Mouse (Mus musculus): ENCODE measurements around the gene Hspa1b. TPM values are rescaled to one million over a fixed set of nuclear protein-coding genes. Genes with fewer than 3 reads are reported as not detected.
"Not testable (repeated sequence)": the region's sequence is repeated elsewhere in the genome, so short reads cannot be mapped to it uniquely, and the experiment has no call there.

Gene Hspa1b
- polyA plus RNA-seq, 1 experiment from 2014 or later = not detected

DNA sequence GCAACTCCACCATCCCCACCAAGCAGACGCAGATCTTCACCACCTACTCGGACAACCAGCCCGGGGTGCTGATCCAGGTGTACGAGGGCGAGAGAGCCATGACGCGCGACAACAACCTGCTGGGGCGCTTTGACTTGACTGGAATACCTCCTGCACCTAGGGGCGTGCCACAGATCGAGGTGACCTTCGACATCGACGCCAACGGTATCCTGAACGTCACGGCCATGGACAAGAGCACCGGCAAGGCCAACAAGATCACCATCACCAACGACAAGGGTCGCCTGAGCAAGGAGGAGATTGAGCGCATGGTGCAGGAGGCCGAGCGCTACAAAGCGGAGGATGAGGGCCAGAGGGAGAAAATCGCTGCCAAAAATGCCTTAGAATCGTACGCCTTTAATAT is 19.2 kb upstream of the Hspa1b start:
- H3K27me3 ChIP-seq = peaks cover 10% of the 10 kb centered on the region; the same call in 1 of the 2 replicates
- 89% methylated on average over 27 of the region's 27 CpGs for WGBS
- H3K9me3 ChIP-seq = no peaks in the 10 kb centered on the region
- H3K4me1 ChIP-seq = peaks cover 18% of the 10 kb centered on the region
- ATAC-seq (ENCODE audit: low FRiP score, low read depth) = no peak
- H3K27ac ChIP-seq (replicated peaks) = no peak overlapping the region
- H3K4me3 ChIP-seq = no peak overlapping the region
- H3K36me3 ChIP-seq = no peaks in the 10 kb centered on the region
- no peak overlapping the region for H3K9ac ChIP-seq (replicated peaks)
- no peak overlapping the region for H3K4me2 ChIP-seq (replicated peaks)

DNA sequence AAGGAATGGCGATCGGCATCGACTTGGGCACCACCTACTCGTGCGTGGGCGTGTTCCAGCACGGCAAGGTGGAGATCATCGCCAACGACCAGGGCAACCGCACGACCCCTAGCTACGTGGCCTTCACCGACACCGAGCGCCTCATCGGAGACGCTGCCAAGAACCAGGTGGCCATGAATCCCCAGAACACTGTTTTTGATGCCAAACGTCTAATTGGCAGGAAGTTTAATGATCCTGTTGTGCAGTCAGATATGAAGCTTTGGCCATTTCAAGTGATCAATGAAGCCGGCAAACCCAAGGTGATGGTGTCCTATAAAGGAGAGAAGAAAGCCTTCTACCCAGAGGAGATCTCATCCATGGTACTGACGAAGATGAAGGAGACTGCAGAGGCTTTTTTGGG is 18.0 kb upstream of the Hspa1b start:
- Histone ChIP-seq H3K4me1 (peaks cover 13% of the 10 kb centered on the region), H3K9me3 (no peaks in the 10 kb centered on the region), H3K27ac (replicated peaks) (no peak overlapping the region), H3K36me3 (no peaks in the 10 kb centered on the region), H3K4me3 (no peak overlapping the region), H3K4me2 (replicated peaks) (no peak overlapping the region), H3K27me3 (peaks cover 18% of the 10 kb centered on the region; the same call in 1 of the 2 replicates), H3K9ac (replicated peaks) (no peak overlapping the region)
- WGBS = 95% methylated on average over 20 of the region's 20 CpGs
- ATAC-seq (ENCODE audit: low FRiP score, low read depth) = no peak

DNA sequence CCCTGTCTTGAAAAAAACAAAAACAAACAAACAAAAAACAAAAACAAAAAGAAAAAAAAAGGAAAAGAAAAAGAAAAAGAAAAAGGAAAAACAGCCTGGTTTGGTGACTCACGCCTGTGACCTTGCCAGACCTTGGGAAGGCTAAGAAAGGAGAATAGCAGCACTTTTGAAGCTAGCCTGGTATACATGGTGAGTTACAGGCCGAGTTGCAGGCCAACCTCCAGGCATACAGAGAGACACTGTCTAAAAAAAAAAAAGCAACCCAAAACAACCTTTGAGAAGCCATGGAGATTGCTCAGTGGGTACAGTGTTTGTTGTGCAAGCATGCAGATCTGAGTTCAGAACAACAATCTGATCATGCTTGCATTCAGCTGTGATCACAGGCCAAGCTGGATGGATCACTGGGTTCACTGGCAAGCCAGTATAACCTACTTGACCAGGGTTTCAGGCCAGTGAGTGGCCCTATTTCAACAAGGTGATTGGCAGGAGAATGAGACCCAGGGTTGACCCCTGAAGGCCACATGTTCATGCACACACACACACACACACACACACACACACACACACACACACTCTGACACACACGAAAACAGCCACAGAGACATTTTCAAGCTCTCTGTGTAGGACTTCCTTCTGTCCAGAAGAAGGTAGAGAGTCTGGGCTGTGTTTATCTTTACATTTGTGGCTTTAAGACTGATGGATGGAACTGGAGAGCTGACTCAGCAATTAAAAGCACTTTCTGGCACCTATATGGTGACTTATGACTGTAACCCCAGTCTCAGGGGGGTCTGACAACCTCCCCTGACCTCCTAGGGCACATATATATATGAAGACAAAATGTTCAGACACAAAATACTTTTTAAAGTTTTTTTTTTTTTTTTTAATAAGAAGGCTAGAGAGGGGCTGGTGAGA is 16.8 kb upstream of the Hspa1b start:
- Histone ChIP-seq H3K27me3 (peaks cover 18% of the 10 kb centered on the region; the same call in 1 of the 2 replicates), H3K4me3 (no peak overlapping the region), H3K4me1 (peaks cover 9% of the 10 kb centered on the region), H3K9ac (replicated peaks) (no peak overlapping the region), H3K36me3 (no peaks in the 10 kb centered on the region), H3K4me2 (replicated peaks) (no peak overlapping the region), H3K27ac (replicated peaks) (no peak overlapping the region), H3K9me3 (no peaks in the 10 kb centered on the region)
- 84% methylated on average over 3 of the region's 3 CpGs for WGBS
- no peak for ATAC-seq (ENCODE audit: low FRiP score, low read depth)

DNA sequence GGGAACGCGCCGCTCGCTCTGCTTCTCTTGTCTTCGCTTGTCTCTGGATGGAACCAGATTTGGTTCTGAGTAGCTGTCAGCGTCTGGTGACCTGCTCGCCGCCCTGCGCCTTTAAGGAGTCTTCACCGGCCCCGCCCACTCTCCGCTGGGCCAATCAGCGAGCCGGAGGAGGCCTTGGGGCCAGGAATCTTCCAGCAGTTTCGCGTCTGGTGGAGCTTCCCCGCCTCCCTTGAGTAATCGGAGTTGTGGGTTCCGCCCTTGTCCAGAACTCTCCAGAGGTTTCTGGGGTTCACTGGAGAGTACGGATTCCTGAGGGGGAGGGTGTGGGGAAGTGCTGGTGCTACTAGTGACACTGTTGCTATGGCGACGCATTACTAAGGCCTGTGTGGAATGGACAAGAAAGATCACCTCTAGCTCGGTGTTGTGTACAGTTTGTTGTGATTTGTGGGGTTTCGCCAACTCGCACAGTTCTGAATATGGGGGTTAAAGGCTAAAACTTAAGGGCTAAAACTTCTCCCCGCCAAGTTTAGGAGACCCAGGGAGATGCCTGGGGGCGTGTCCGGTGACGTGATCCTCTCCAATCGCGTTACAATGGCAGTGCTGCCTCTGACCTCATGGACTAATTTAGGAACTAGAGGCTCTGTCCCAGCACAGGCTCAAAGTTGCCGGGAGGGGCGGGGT is 13.2 kb upstream of the Hspa1b start, which contains the start of the genes Hspa1a and Hspa1l:
Hspa1a (minus strand) TSS at position 88 of the 681 bp plus-strand sequence.
Hspa1l (plus strand) TSS at position 635 of the 681 bp plus-strand sequence.
- H3K4me1 ChIP-seq; H3K27ac ChIP-seq (replicated peaks); H3K36me3 ChIP-seq; H3K9me3 ChIP-seq: not testable (repeated sequence)
- H3K4me3 ChIP-seq = peak within 1 kb of the TSS; percentile 35
- under 1% methylated on average over 31 of the region's 33 CpGs for WGBS
- peak within 1 kb of the TSS; percentile 41; the same call in 1 of the 2 replicates for H3K9ac ChIP-seq (replicated peaks)
- H3K27me3 ChIP-seq = peaks cover 45% of the 10 kb centered on the region
- peak; percentile 92 for ATAC-seq (ENCODE audit: low FRiP score, low read depth)
- peak within 1 kb of the TSS; percentile 60 for H3K4me2 ChIP-seq (replicated peaks)

DNA sequence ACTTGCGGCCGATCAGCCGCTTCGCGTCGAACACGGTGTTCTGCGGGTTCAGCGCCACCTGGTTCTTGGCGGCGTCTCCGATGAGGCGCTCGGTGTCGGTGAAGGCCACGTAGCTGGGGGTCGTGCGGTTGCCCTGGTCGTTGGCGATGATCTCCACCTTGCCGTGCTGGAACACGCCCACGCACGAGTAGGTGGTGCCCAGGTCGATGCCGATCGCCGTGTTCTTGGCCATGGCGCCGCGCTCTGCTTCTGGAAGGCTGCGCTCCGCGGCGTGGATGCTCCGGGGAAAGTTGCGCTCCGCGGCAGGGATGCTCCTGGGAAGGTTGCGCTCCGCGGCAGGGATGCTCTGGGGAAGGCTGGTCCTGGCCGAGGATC is 12.6 kb upstream of the Hspa1b start:
- WGBS = under 1% methylated on average over 22 of the region's 43 CpGs
- 0 out of 2 replicates have a peak overlapping the region, but pooled peaks have one; percentile 41 for H3K9ac ChIP-seq (replicated peaks)
- peak; percentile 60 for ATAC-seq (ENCODE audit: low FRiP score, low read depth)

DNA sequence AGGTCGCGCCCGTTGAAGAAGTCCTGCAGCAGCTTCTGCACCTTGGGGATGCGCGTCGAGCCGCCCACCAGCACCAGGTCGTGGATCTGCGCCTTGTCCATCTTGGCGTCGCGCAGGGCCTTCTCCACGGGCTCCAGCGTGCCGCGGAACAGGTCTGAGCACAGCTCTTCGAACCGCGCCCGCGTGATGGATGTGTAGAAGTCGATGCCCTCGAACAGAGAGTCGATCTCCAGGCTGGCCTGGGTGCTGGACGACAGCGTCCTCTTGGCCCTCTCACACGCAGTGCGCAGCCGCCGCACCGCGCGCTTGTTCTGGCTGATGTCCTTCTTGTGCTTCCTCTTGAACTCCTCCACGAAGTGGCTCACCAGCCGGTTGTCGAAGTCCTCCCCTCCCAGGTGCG is 11.8 kb upstream of the Hspa1b start:
- H3K36me3 ChIP-seq; H3K4me3 ChIP-seq; H3K9me3 ChIP-seq; H3K4me2 ChIP-seq (replicated peaks); H3K27ac ChIP-seq (replicated peaks); ATAC-seq (ENCODE audit: low FRiP score, low read depth); H3K4me1 ChIP-seq; H3K9ac ChIP-seq (replicated peaks): not testable (repeated sequence)
- H3K27me3 ChIP-seq = peaks cover 50% of the 10 kb centered on the region
- WGBS = 38% methylated on average over 27 of the region's 37 CpGs

More for the DNA sequence above, 12.6 kb upstream of the Hspa1b start:
- H3K4me2 ChIP-seq (replicated peaks) = peak overlapping the region; percentile 60
- H3K9me3 ChIP-seq; H3K36me3 ChIP-seq; H3K27ac ChIP-seq (replicated peaks); H3K4me1 ChIP-seq: not testable (repeated sequence)
- H3K27me3 ChIP-seq = peaks cover 50% of the 10 kb centered on the region
- peak overlapping the region; percentile 35 for H3K4me3 ChIP-seq

DNA sequence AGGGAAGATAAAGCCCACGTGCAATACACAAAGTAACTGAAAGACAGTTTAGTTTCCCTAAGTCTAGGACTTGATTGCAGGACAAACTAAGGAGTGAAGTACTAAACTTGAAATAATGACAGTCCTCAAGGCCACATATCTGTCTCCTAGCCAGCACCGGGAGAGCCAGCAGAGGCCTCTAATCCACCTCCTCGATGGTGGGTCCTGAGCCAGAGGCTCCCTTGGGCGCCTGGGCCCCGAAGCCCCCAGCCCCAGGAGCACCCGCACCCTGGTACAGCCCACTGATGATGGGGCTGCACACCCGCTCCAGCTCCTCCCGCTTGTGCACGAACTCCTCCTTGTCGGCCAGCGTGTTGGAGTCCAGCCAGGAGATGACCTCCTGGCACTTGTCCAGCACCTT is 10.8 kb upstream of the Hspa1b start, which contains the start of gene Gm20481:
Gm20481 (plus strand) TSS at position 91 of the 400 bp plus-strand sequence.
- not testable (repeated sequence) for ATAC-seq (ENCODE audit: low FRiP score, low read depth); H3K36me3 ChIP-seq; H3K4me2 ChIP-seq (replicated peaks); H3K9me3 ChIP-seq; H3K4me3 ChIP-seq; H3K9ac ChIP-seq (replicated peaks); H3K27ac ChIP-seq (replicated peaks); H3K4me1 ChIP-seq
- WGBS = 67% methylated on average over 7 of the region's 11 CpGs
- H3K27me3 ChIP-seq = peaks cover 53% of the 10 kb centered on the region

DNA sequence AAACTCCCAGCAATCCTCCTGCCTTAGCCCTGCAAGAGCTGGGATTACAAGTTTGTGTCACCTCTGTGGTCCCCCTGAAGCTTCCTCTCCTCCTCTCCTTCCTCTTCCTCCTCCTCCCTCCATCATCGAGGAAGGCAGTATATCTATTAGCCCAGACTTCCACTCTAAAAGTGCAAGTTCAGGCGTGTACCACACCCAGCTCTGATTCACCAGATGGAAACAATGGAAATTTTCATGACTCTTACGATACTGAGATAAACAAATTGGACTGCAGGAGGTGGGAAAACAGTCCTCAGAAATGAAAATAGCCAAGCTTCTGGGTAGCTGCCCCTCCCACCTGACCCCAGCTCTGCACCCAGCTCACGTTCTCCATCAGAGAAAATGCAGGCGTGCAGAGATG is 6.6 kb upstream of the Hspa1b start:
- H3K27ac ChIP-seq (replicated peaks) = no peak overlapping the region
- peaks cover 64% of the 10 kb centered on the region for H3K27me3 ChIP-seq
- H3K9me3 ChIP-seq = no peaks in the 10 kb centered on the region
- no peak for ATAC-seq (ENCODE audit: low FRiP score, low read depth)
- no peak overlapping the region for H3K9ac ChIP-seq (replicated peaks)
- 82% methylated on average over 5 of the region's 5 CpGs for WGBS
- H3K4me3 ChIP-seq = no peak overlapping the region
- no peaks in the 10 kb centered on the region for H3K4me1 ChIP-seq
- no peaks in the 10 kb centered on the region for H3K36me3 ChIP-seq
- no peak overlapping the region for H3K4me2 ChIP-seq (replicated peaks)

DNA sequence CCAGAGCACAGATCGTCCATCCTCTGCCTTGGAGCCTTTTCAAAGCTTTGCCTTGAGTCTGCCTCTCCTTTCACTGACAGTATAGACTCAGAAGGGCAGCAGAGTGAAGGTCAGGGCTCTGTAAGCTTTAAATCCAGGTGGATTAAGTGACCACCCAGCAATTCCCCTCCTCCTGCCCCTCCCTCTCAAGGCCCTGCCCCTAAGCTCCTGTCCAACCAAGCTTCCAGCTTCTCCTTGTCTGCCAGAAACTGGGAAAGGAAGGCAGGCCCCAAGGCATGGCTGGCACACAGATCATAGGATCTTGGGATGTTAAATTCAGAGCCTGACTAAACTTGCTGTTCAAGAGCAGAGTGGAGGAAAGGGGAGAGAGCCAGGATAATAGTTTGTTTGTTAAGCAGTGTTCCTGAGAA is 5.6 kb upstream of the Hspa1b start:
- H3K9ac ChIP-seq (replicated peaks) = no peak overlapping the region
- no peak overlapping the region for H3K4me3 ChIP-seq
- H3K4me2 ChIP-seq (replicated peaks) = no peak overlapping the region
- 5% methylated on average over 1 of the region's 1 CpGs for WGBS
- no peak overlapping the region for H3K27ac ChIP-seq (replicated peaks)
- peaks cover 68% of the 10 kb centered on the region for H3K27me3 ChIP-seq
- H3K4me1 ChIP-seq = peaks cover 7% of the 10 kb centered on the region
- H3K9me3 ChIP-seq = no peaks in the 10 kb centered on the region
- ATAC-seq (ENCODE audit: low FRiP score, low read depth) = no peak
- H3K36me3 ChIP-seq = no peaks in the 10 kb centered on the region

DNA sequence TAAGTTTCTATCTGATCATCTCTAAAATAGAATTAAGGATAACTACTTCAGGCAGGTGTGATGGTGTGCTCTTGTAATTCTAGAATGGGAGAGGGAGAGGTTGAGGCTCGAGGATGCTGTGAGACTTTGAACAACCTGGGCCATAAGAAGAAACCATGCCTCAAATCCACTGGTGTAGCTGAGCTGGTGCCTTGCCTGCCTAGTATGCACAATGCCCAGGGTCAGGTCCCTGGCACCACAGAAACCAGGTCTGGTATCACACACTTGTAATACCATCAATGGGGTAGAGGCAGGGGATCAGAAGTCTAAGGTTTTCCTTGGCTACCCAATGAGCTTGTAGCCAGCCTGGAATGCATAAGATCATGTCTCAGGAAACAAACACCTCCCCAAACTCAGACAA is 3.8 kb upstream of the Hspa1b start:
- no peaks in the 10 kb centered on the region for H3K36me3 ChIP-seq
- peaks cover 52% of the 10 kb centered on the region for H3K27me3 ChIP-seq
- no peak for ATAC-seq (ENCODE audit: low FRiP score, low read depth)
- no peak overlapping the region for H3K9ac ChIP-seq (replicated peaks)
- 64% methylated on average over 1 of the region's 1 CpGs for WGBS
- H3K9me3 ChIP-seq = no peaks in the 10 kb centered on the region
- no peak overlapping the region for H3K27ac ChIP-seq (replicated peaks)
- H3K4me2 ChIP-seq (replicated peaks) = no peak overlapping the region
- no peak overlapping the region for H3K4me3 ChIP-seq
- H3K4me1 ChIP-seq = peaks cover 11% of the 10 kb centered on the region

DNA sequence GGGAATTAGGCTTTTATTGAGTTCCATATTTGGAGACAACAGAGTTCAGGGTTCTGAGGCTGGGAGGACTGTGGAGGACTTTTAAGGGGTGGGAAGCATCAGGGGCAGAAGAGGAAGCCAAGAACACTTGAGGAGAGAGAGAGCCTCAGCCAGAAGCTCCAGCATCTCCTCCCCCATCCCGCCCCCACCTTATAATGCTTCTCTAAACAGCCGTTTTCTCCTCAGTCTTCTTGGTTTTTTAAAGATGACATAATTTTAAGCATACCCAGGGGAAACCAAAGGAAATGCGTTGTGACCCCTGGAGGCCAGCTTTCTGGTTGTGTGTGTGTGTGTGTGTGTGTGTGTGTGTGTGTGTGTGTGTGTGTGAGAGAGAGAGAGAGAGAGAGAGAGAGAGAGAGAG is 3.1 kb upstream of the Hspa1b start:
- no peak overlapping the region for H3K27ac ChIP-seq (replicated peaks)
- no peak overlapping the region for H3K4me2 ChIP-seq (replicated peaks)
- peaks cover 11% of the 10 kb centered on the region for H3K4me1 ChIP-seq
- H3K27me3 ChIP-seq = peaks cover 49% of the 10 kb centered on the region
- H3K9me3 ChIP-seq = no peaks in the 10 kb centered on the region
- H3K4me3 ChIP-seq = no peak overlapping the region
- WGBS = 37% methylated on average over 3 of the region's 3 CpGs
- no peaks in the 10 kb centered on the region for H3K36me3 ChIP-seq
- no peak overlapping the region for H3K9ac ChIP-seq (replicated peaks)
- ATAC-seq (ENCODE audit: low FRiP score, low read depth) = no peak
